Mouse (Mus musculus): ENCODE data around the gene Mip. TPM values are rescaled to one million over a fixed set of nuclear protein-coding genes. Genes with fewer than 3 reads are reported as not detected.
"Not testable (repeated sequence)": the region's sequence is repeated elsewhere in the genome, so short reads cannot be mapped to it uniquely, and the experiment has no call there.

Mip gene
- polyA plus RNA-seq, 1 experiment from 2014 or later, result not detected

DNA sequence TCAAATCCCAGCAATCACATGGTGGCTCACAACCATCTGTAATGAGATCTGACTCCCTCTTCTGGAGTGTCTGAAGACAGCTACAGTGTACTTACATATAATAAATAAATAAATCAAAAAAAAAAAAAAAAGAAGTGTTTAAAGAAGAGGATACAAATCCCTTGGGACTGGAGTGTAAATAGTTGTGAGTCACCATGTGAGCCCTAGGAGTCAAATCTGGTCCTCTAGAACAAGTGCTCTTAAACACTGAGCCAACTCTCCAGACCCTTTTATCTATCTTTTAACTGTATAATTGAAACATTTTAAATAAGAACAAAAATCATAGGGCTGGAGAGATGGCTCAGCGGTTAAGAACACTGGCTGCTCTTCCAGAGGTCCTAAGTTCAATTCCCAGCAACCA, 49.7 kb downstream of the Mip start:
- not testable (repeated sequence) for H3K4me1 ChIP-seq; H3K4me3 ChIP-seq (replicated peaks); H3K4me2 ChIP-seq; H3K27me3 ChIP-seq; ATAC-seq (replicated peaks; ENCODE audit: low FRiP score); H3K27ac ChIP-seq; H3K9me3 ChIP-seq (replicated peaks); H3K9ac ChIP-seq
- H3K36me3 ChIP-seq, result peaks cover 15% of the 10 kb centered on the region
- WGBS, result 97% methylated on average over 1 of the region's 1 CpGs

DNA sequence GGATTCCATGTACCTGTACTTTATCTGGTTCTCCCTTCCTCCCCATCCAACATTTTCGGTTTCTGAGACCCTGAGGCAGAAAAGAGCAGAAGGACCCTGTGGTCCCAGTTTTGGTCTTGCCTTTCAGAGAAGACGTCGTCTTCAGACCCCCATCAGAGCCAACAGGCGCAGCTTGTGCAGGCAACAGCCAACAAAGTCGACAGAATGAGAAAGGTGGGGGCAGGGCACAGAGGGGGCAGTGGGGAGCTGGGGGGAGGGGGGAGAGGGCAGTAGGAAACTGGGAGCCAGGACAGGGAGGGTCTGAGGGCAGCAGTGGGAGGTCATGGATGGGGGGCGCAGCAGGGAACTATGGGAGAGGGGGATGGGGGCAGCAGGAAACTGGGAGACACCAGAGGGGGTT, 52.5 kb downstream of the Mip start:
- Histone ChIP-seq H3K27ac (no peak overlapping the region), H3K4me3 (replicated peaks) (no peak overlapping the region), H3K36me3 (peaks cover 40% of the 10 kb centered on the region), H3K9ac (no peak overlapping the region), H3K4me2 (no peak overlapping the region), H3K9me3 (replicated peaks) (no peaks in the 10 kb centered on the region), H3K27me3 (no peaks in the 10 kb centered on the region), H3K4me1 (no peaks in the 10 kb centered on the region)
- WGBS, result 57% methylated on average over 6 of the region's 6 CpGs
- no peak for ATAC-seq (replicated peaks; ENCODE audit: low FRiP score)

DNA sequence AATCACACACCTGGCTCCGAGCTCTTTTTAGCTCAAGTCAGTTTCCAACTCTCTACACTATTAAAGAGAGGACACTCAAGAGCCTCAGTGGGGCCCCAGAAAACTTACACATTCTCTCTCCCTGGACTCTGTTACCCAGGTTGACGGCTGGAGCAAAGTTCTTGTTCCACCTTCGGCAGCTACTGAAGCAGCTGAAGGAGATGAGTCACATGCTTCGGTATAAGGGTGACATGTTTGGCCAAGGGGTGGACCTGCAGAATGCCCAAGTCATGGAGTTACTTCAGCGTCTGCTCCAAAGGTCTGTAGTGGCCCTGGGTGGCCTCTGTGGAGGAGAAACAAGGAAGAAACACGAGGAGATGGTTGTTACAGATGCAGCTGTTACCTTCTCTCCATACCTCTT, 55.3 kb downstream of the Mip start:
- H3K4me1 ChIP-seq, result no peaks in the 10 kb centered on the region
- peaks cover 55% of the 10 kb centered on the region for H3K36me3 ChIP-seq
- no peak overlapping the region for H3K9ac ChIP-seq
- ATAC-seq (replicated peaks; ENCODE audit: low FRiP score), result no peak
- WGBS, result 84% methylated on average over 6 of the region's 6 CpGs
- no peak overlapping the region for H3K4me2 ChIP-seq
- no peak overlapping the region for H3K4me3 ChIP-seq (replicated peaks)
- H3K27me3 ChIP-seq, result no peaks in the 10 kb centered on the region
- H3K27ac ChIP-seq, result no peak overlapping the region
- H3K9me3 ChIP-seq (replicated peaks), result no peaks in the 10 kb centered on the region

Other genes starting within 250 kb of the Mip start
- not detected in 2 replicates for gene Hsd17b6, start 218.2 kb upstream of the Mip start, polyA plus RNA-seq (2015; fragmentation: Nextera tagmentation; extraction: Ambion mirVana)
- gene Prim1, start 210.7 kb upstream of the Mip start, polyA plus RNA-seq (2015; fragmentation: Nextera tagmentation; extraction: Ambion mirVana), result 84.9 and 92.8 TPM in 2 replicates
- gene Naca, start 190.3 kb upstream of the Mip start, polyA plus RNA-seq (2015; fragmentation: Nextera tagmentation; extraction: Ambion mirVana), result 838 and 886 TPM in 2 replicates
- gene Ptges3, start 166.9 kb upstream of the Mip start, polyA plus RNA-seq (2015; fragmentation: Nextera tagmentation; extraction: Ambion mirVana), result 493 and 571 TPM in 2 replicates
- gene Atp5b, start 142.6 kb upstream of the Mip start, polyA plus RNA-seq (2015; fragmentation: Nextera tagmentation; extraction: Ambion mirVana), result 2,850 and 2,855 TPM in 2 replicates
- 12.7 and 14.2 TPM in 2 replicates for gene Baz2a, start 134.3 kb upstream of the Mip start, polyA plus RNA-seq (2015; fragmentation: Nextera tagmentation; extraction: Ambion mirVana)
- gene Rbms2, start 45.5 kb upstream of the Mip start, polyA plus RNA-seq (2015; fragmentation: Nextera tagmentation; extraction: Ambion mirVana), result 40.6 and 42.8 TPM in 2 replicates
- gene Gls2, start 31.4 kb upstream of the Mip start, polyA plus RNA-seq (2015; fragmentation: Nextera tagmentation; extraction: Ambion mirVana), result 1.4 and 1.8 TPM in 2 replicates
- 32.8 and 34.3 TPM in 2 replicates for gene Spryd4, start 14.0 kb upstream of the Mip start, polyA plus RNA-seq (2015; fragmentation: Nextera tagmentation; extraction: Ambion mirVana)
- gene Timeless, start 6.2 kb downstream of the Mip start, polyA plus RNA-seq (2015; fragmentation: Nextera tagmentation; extraction: Ambion mirVana), result 64.4 and 71.7 TPM in 2 replicates
- 0.40 and 0.45 TPM in 2 replicates for gene Apon, start 28.3 kb downstream of the Mip start, polyA plus RNA-seq (2015; fragmentation: Nextera tagmentation; extraction: Ambion mirVana)
- gene Apof, start 42.8 kb downstream of the Mip start, polyA plus RNA-seq (2015; fragmentation: Nextera tagmentation; extraction: Ambion mirVana), result 0.48 and 2.5 TPM in 2 replicates
- 11.8 and 14.2 TPM in 2 replicates for gene Stat2, start 44.7 kb downstream of the Mip start, polyA plus RNA-seq (2015; fragmentation: Nextera tagmentation; extraction: Ambion mirVana)
- 0.21 and 0.40 TPM in 2 replicates for gene Il23a, start 72.9 kb downstream of the Mip start, polyA plus RNA-seq (2015; fragmentation: Nextera tagmentation; extraction: Ambion mirVana)
- gene Pan2, start 77.5 kb downstream of the Mip start, polyA plus RNA-seq (2015; fragmentation: Nextera tagmentation; extraction: Ambion mirVana), result 38.4 and 41.7 TPM in 2 replicates
- 331 and 361 TPM in 2 replicates for gene Cnpy2, start 96.6 kb downstream of the Mip start, polyA plus RNA-seq (2015; fragmentation: Nextera tagmentation; extraction: Ambion mirVana)
- 200 and 214 TPM in 2 replicates for gene Cs, start 111.9 kb downstream of the Mip start, polyA plus RNA-seq (2015; fragmentation: Nextera tagmentation; extraction: Ambion mirVana)
- gene Coq10a, start 143.2 kb downstream of the Mip start, polyA plus RNA-seq (2015; fragmentation: Nextera tagmentation; extraction: Ambion mirVana), result 13.7 TPM in 2 replicates
- gene Ankrd52, start 151.3 kb downstream of the Mip start, polyA plus RNA-seq (2015; fragmentation: Nextera tagmentation; extraction: Ambion mirVana), result 13.6 and 14.5 TPM in 2 replicates
- 41.5 and 47.1 TPM in 2 replicates for gene Slc39a5, start 175.4 kb downstream of the Mip start, polyA plus RNA-seq (2015; fragmentation: Nextera tagmentation; extraction: Ambion mirVana)
- gene Nabp2, start 185.7 kb downstream of the Mip start, polyA plus RNA-seq (2015; fragmentation: Nextera tagmentation; extraction: Ambion mirVana), result 82.8 and 92.6 TPM in 2 replicates
- 45.1 and 45.9 TPM in 2 replicates for gene Rnf41, start 185.8 kb downstream of the Mip start, polyA plus RNA-seq (2015; fragmentation: Nextera tagmentation; extraction: Ambion mirVana)
- gene Smarcc2, start 233.4 kb downstream of the Mip start, polyA plus RNA-seq (2015; fragmentation: Nextera tagmentation; extraction: Ambion mirVana), result 75.9 and 77.2 TPM in 2 replicates